Mouse (Mus musculus) frontal cortex, postnatal 10 days (tissue): ENCODE results near the gene Rasl12.
A peak's percentile ranks its signal among the peaks of the same experiment; 100 is the strongest.

Experiments
- DNase-seq, 2 experiments: peaks; one replicate each; pipeline ENCODE4 v3.0.0; 2022; ENCODE audit warnings: low spot score in 2 of 2, mixed read lengths in 1 of 2

Gene Rasl12

DNA sequence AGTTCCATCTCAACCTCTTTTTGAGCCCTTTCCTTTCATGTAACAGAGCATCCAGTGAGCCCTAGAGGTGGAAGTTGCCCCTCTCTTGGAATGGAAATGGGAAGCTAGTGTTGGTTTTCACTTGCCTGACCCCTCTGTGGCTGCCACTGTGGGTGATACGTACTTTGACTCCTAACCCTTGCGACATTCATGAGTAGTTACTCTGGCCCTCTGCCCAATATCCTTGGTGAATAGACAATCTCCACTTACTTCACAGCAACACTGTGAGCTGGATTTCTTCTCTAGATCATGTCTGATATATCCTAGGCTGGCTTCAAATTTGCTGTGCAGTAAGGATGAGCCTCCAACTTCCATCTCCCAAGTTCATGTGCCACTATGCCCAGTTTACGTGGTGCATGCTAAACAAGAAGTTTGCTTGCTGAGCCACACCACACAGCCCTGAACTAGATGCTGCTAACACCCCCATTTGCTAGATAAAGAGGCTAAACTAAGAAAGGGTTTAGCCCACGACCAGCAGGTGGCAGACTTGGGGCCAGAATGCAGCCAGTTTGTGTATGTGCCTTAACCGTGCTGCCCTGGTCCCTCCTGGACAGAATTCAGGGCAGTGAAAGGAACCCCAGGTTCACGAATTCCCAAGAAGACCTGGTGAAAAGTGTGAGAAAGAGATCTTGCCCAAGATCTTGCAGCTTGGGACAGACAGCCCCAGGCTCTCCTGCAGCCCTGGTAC is 5.5 kb upstream of the Rasl12 start:
- peak in 1 of 2 experiments; percentile 34 for DNase-seq

GRCm38 (mm10) chr9:65393606-65394005 is 4.7 kb upstream of the Rasl12 start:
- no peak for DNase-seq

DNA sequence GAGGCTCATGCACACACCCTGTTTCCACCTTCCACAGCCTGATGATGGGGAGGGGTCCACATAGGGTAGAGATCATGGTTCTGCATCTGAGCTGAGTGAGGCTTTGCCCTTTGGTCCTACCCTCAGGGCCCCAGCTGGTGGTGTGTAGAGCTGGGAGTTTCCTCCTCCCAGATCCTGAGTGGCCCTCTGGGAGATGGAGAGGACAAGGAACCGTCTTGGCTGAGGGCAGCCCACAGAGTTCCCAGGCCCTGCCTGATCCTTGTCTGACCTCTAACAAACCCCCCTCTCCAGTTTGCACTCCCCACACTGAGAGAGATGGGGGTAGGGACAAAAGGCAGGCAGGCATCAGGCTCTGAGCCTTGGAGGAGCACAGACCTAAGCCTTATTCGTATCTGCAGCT is 3.9 kb upstream of the Rasl12 start:
- no peak for DNase-seq

- DNase-seq, result no peak
Observed at GRCm38 (mm10) chr9:65399934-65400333, 1.6 kb downstream of the Rasl12 start.

DNA sequence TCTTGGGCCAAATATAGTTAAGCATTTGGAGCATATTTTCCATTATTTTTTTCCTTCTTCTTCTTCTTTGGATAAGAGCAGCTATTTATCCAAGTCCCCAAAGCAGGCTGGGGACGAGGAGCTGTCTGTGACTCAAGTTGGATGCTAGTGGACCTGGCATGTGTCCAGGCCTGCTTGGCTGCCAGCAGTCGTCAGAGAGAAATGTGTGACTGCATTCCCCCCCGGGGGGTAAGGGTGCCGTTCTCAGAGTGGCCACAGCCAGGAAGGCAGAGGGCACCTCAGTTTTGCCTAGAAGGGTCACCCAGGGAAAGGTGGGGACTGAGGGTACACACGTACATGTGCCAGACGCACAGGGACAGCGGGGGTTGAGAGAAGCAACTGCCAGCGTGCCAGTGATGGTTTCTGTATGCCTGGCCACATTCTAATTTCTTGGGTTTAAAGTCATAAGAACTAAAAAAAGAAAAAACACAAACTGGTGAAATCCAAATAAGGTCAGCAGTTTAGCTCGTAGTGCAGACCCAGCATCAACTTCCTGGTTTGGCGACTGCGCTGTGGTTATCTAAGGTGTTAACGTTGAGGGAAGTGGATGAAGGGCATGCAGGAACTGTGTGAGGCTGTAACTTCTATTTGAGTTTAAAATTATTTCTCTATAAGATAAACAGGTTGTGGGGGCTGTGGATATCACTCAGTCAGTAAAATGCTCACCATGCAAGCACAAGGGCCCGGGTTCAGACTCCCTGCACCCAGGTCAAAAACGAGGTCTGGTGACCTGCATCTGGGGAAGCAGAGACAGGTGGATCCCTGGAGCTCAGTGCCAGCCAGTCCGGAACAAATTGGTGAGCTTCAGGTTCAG is 6.3 kb downstream of the Rasl12 start:
- peak; percentile 56 to 63 for DNase-seq

- no peak for DNase-seq
Observed at GRCm38 (mm10) chr9:65405184-65405449, 6.8 kb downstream of the Rasl12 start.

DNA sequence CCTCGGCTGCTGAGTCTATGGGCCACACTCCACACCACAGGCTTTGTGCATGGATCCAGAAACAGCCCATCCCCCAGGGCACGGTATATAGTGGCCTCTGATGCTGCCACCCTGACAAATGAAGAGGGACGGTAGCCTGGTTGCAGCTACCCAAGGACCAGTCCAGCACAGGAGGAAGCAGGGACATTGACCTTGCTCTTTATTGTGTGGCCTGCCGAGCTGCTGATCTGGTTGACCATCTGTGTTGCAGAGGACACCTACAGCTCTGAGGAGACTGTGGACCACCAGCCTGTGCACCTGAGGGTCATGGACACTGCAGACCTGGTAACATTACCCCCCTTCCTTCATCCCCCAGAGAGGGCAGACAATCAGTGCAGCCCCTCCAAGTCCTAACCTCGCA is 9.0 kb downstream of the Rasl12 start:
- DNase-seq, result no peak

DNA sequence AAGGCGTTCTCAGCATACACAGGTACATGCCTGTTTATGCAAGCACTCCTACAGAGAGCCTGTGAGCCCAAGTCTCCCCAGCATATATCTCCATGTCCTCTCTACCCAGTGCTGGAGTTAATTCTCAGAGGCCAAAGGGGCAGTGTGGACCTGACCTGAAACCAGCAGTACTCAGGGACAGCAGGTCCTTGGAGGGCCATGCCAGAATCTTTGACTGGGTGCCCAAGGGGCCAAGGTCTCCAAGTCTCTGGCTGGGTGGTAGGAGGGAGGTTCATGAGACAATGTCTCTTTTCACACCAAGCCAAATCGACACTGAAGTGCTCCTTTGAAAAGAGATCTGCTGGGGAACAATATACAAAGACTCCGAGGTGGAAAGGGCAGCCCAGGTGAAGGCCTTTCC is 9.6 kb downstream of the Rasl12 start:
- DNase-seq, result no peak

- DNase-seq, result no peak
Observed at GRCm38 (mm10) chr9:65408871-65409295, 10.6 kb downstream of the Rasl12 start.

- no peak for DNase-seq
Observed at GRCm38 (mm10) chr9:65410378-65410777, 12.1 kb downstream of the Rasl12 start.

GRCm38 (mm10) chr9:65411326-65411725 is 13.0 kb downstream of the Rasl12 start:
- DNase-seq, result no peak

GRCm38 (mm10) chr9:65417738-65418137 is 19.4 kb downstream of the Rasl12 start:
- DNase-seq, result no peak

- no peak for DNase-seq
Observed at GRCm38 (mm10) chr9:65419633-65420032, 21.3 kb downstream of the Rasl12 start.

DNA sequence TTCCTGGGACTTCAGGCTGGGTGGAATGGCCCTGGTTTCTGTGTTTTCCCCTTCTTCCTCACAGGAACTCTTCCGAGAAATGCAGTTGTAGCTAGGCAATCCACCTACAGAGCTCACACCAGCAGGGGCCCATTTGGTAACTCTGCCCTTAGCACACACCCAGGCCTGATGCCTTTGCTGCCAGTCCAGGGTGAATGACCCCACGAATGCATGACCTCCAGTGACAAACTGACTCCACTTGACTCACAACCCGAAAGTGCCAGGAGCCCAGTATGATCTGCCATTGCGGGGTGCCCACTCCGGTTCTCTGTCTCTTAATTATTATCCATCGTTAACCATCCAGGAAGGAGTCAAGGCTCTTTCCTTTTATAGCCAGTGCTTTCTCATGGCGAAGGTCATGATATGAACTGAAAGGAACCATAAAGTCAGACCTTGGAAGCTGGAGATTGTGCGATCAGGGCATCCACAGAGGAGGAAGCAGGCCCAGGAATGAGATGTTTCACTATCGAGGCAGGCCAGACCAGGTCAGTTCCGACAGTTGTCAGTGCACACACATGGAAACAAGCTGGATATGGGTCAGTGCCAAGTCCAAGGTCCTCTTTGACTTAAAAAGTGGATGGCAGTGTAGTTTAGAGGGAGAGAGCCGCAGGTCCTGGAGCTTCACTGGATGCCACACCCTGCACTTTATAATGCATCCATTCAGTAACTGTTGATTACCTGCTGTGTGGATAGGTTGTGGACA is 24.6 kb downstream of the Rasl12 start, which contains the start of gene Slc51b:
Gene Slc51b, minus strand, starts transcription at position 196 of the 742 bp plus-strand sequence.
- DNase-seq, result no peak

DNA sequence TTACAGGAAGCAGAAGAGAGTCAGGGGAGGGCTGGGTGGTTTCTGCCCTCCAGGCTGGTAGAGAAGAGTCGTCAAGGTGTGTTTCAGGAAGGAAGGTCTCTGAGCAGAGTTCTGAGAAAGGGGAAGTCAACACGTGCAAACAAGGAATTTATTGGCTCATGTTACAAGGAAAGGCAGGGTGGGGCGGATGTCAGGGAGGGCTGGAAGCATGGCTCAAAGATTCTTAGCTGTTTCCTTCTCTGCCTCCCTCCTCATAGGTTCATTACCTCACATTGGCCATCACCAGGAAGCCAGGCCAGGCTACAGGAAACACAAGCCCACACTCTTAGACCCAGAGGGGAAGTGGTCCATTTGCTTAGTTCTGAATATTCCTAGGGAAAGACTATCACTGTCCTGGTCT is 26.1 kb downstream of the Rasl12 start:
- no peak for DNase-seq

DNA sequence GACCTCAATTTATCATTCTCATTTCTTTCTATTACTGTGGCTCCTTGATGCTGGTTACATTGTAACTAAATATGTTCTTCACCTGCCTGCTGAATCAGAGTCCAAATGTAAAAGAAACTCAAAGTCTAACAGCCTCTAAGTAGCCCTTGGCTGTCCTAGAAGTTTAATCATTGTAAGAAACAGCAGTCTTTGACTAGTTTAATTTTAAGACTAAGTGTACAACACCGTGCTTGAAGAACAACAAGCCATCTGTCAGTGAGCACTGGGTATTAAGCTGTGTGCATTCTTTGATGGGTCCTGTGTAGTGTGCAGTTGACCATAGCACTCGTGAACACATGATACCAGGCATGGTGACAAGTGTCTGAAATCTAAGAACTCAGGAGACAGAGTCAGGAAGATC is 29.2 kb downstream of the Rasl12 start:
- DNase-seq, result no peak

DNA sequence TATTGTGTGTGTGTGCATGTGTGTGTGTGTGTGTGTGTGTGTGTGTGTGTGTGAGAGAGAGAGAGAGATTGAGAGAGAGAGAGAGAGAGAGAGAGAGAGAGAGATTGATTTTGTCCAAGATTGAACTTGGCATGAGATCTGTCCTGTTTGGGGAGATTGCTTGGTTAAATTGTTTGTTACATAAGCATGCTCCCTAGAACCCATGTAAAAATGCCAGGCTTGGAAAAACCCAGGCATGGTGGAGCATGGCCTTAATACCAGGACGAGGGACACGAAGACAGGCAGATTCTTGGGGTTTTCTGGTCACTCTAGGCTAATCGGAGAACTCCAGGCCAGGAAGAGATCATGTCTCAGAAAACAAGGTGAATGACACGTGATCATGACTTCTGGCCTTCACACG is 29.7 kb downstream of the Rasl12 start:
- no peak for DNase-seq

DNA sequence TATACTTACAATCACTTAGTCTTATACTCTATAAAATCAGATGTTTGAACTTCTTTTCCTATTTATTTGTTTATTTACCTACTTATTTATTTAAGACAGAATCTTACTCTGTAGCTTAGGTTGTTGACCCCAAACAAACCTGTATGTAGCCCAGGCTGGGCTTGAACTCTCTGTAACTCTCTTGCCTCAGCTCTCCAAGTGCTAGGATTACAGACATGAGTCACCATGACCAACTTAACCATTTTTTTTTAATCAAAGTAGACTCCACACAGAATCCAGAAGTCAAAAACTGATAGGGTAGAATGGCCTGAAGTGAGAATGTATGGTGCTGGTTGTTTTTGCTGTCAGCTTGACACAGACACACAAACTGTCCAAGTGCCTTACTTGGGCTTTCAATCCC is 32.1 kb downstream of the Rasl12 start:
- no peak for DNase-seq

DNA sequence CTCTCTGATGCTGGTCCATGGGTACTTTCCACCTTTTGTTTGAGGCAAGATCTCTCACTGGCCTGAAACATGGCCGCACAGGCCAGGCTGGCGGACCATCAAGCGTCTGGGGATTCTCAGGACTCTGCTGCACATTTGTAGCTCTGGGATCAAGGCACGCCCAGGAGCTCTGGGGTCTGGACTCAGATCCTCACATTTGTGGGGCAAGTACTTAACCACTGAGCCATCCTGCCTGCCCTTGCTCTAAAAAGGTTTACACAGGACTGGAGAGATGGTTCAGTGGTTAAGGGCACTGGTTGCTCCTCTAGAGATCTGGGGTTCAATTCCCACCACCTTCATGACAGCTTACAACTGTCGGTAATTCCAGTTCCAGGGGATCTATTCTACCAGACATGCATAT is 32.6 kb downstream of the Rasl12 start:
- DNase-seq, result no peak

- DNase-seq, result peak; percentile 61 to 83
Observed at GRCm38 (mm10) chr9:65432236-65432635, 33.9 kb downstream of the Rasl12 start.

DNA sequence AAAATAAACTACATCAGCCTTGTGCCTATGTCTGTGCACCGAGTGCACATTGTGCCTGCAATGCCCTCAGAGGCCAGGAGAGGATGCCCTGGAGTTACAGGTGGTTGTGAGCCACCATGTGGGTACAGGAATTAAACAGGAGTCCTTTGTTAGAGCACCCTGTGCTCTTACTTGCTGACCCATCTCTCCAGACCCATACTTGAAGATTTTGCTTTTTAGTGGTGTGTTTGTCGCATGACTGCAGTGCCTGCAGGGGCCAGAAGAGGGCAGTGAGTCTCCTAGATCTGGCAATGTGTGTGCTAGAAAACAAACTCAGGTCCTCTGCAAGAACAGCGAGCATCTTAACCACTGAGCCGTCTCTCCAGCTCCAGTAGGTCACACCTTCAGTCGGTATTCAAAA is 35.8 kb downstream of the Rasl12 start:
- peak; percentile 23 to 27 for DNase-seq

- DNase-seq, result no peak
Observed at GRCm38 (mm10) chr9:65435211-65435610, 36.9 kb downstream of the Rasl12 start.
